Mouse (Mus musculus) heart, embryonic 15.5 days (tissue): ENCODE measurements around the gene Crocc. TPM values are rescaled to one million over a fixed set of nuclear protein-coding genes. Genes with fewer than 3 reads are reported as not detected.
A peak's percentile ranks its signal among the peaks of the same experiment; 100 is the strongest.

Experiments
- ATAC-seq: fragments of 200-750 bp; cut with Nextera tagmentation; replicated peaks from 2 replicates; pipeline ENCODE4 v1.8.0; 2017; ENCODE audit warnings: low read depth, moderate TSS enrichment; ENCODE audit not compliant: insufficient number of reproducible peaks, insufficient read depth, low FRiP score
- H3K27ac ChIP-seq: fragments of 300-500 bp; sonication (generic); 2 replicates; pipeline ENCODE4 v1.5.1; 2015; ENCODE audit warnings: mild to moderate bottlenecking, inconsistent platforms
- H3K27me3 ChIP-seq: fragments of 300-500 bp; sonication (generic); 2 replicates; pipeline ENCODE4 v1.6.1; 2015; ENCODE audit warnings: inconsistent platforms
- H3K36me3 ChIP-seq: fragments of 300-500 bp; sonication (generic); 2 replicates; pipeline ENCODE4 v1.6.1; 2015; ENCODE audit warnings: mild to moderate bottlenecking, inconsistent platforms
- H3K4me1 ChIP-seq: fragments of 300-500 bp; sonication (generic); replicated peaks from 2 replicates; pipeline ENCODE4 v1.6.1; 2015; ENCODE audit warnings: inconsistent platforms
- H3K4me2 ChIP-seq: fragments of 300-500 bp; sonication (generic); 2 replicates; pipeline ENCODE4 v1.6.1; 2015; ENCODE audit warnings: inconsistent platforms, mild to moderate bottlenecking, moderate library complexity
- H3K4me3 ChIP-seq: fragments of 300-500 bp; sonication (generic); 2 replicates; pipeline ENCODE4 v1.5.1; 2015; ENCODE audit warnings: mild to moderate bottlenecking, inconsistent platforms
- H3K9ac ChIP-seq: fragments of 300-500 bp; sonication (generic); 2 replicates; pipeline ENCODE4 v1.6.1; 2015; ENCODE audit warnings: mild to moderate bottlenecking, inconsistent platforms
- H3K9me3 ChIP-seq: fragments of 300-500 bp; sonication (generic); replicated peaks from 2 replicates; pipeline ENCODE4 v1.6.1; 2016; ENCODE audit warnings: inconsistent platforms
- WGBS: fragments of 180-500 bp; shearing (Covaris S2); methylation state at CpG from one replicate; pipeline ENCODE4 v1.1.7; 2015; ENCODE audit warnings: mixed read lengths; 5-methylcytosine and 5-hydroxymethylcytosine counted together
- polyA plus RNA-seq: library from polyadenylated mRNA; unstranded; fragments of >200 nt; fragmentation: Nextera tagmentation; extraction: Ambion mirVana; gene quantifications from 2 replicates; pipeline ENCODE4 v1.2.1, GENCODE M21; 2015

The Crocc gene
- polyA plus RNA-seq, 1 experiment from 2014 or later = 3.4 TPM

DNA sequence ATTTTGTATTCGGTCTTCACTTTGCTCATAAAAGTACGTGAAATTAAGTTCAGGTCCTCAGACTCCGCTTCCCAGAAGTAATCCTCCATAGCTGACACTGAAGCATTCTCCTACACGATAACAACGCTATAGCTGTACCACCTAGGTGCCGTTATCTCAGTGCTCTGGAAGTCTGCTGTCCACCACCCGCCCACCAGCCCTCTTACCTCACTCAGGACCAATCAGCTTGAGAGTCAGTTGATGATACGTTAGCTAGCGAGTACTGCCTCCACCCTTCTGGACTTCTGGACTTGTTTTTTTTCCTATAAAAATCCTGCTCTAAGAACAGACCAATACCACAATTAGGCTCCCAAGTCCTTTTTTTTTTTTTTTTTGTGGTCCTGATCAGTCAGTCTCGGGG, 26.5 kb upstream of the Crocc start:
- Histone ChIP-seq H3K9ac (no peak overlapping the region), H3K27ac (no peak overlapping the region), H3K4me2 (no peak overlapping the region), H3K9me3 (no peaks in the 10 kb centered on the region), H3K36me3 (no peaks in the 10 kb centered on the region), H3K4me1 (no peaks in the 10 kb centered on the region; the same call in 1 of the 2 replicates), H3K27me3 (no peaks in the 10 kb centered on the region), H3K4me3 (no peak overlapping the region)
- WGBS = 49% methylated on average over 10 of the region's 10 CpGs
- no peak for ATAC-seq

DNA sequence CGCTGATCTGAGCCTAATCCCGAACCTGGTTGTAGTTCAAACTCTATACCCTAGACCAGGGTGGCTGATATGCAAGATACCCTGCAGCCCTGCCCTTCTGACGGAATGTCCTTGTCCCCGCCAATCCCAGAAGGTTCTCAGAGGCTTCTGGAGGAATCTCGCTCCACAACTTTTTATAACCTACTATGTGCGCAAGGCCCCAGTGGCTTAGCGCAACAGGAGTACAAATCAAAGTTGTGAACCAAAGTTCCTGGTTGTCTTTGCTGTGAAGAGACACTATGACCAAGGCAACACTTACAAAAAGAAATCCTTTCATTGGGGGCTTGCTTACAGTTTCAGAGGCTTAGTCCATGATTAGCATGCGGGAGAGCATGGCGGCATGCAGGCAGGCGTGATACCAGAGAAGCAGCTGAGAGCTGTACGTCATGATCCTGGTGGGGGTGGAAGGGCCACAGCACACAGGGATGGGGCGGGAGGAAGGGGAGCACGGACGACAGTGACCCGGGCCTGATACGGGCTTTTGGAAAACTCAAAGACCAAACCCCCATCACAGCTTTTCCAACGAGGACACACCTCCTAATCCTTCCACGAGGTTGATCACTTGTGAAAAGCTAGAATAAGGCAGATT, 18.3 kb upstream of the Crocc start:
- H3K36me3 ChIP-seq = no peaks in the 10 kb centered on the region
- H3K27ac ChIP-seq = no peak overlapping the region
- no peak overlapping the region for H3K9ac ChIP-seq
- H3K27me3 ChIP-seq = no peaks in the 10 kb centered on the region
- H3K4me2 ChIP-seq = 0 out of 2 replicates have a peak overlapping the region, but pooled peaks have one; percentile 25
- peaks cover 36% of the 10 kb centered on the region for H3K4me1 ChIP-seq
- no peak for ATAC-seq
- peak overlapping the region; percentile 82 for H3K4me3 ChIP-seq
- H3K9me3 ChIP-seq = no peaks in the 10 kb centered on the region
- WGBS = 69% methylated on average over 18 of the region's 18 CpGs

DNA sequence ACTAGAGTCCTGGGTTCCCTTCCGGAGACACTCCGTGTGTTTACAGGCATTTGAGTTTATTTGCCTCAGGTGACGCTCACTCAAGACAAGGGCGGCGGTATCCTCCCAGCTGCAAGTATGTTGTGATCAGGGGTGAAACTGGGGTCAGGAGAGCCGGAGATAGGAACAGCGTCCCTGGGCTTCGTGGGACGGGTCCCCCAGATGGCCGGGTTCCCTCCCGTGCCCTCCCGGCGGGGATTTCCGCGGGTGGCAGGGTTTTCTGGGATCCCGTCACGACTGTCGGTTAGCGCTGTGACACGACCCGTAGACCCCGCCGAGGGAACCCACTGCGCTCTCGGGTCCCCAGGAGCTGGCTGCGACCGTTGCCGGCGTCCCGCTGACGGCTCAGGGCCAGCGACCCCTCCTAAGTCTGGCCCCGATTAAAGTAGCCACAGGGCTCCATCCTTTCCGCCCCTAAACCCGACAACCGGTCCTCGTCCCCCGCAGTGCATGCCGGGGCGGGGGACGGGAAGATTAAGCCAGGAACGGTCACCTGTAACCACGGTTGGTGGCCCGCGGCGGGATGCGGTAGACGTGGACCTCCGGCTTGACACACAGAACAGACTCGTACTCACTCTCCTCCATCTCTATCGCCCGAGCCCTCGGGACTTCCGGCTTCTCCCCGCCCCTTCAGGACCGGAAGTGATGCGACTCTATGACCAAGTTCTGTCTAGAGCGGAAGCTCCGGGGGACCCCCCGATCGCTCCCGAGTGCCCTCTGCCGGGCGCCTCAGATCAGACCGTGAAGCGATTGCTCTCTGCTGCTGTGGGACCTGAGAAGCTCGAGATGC, 17.5 kb upstream of the Crocc start, which contains the start of gene Necap2:
Gene Necap2 (minus strand): TSS at position 677 of the 829 bp plus-strand sequence.
- H3K27me3 ChIP-seq = no peaks in the 10 kb centered on the region
- H3K9me3 ChIP-seq = no peaks in the 10 kb centered on the region
- H3K4me3 ChIP-seq = peak within 1 kb of the TSS; percentile 82
- peak within 1 kb of the TSS; percentile 83 for H3K27ac ChIP-seq
- WGBS = under 1% methylated on average over 67 of the region's 67 CpGs
- H3K4me2 ChIP-seq = peak within 1 kb of the TSS; percentile 94
- H3K9ac ChIP-seq = peak within 1 kb of the TSS; percentile 88
- H3K36me3 ChIP-seq = peaks cover 4% of the 10 kb centered on the region; the same call in 1 of the 2 replicates
- peak; percentile 87 for ATAC-seq
- peaks cover 43% of the 10 kb centered on the region for H3K4me1 ChIP-seq

DNA sequence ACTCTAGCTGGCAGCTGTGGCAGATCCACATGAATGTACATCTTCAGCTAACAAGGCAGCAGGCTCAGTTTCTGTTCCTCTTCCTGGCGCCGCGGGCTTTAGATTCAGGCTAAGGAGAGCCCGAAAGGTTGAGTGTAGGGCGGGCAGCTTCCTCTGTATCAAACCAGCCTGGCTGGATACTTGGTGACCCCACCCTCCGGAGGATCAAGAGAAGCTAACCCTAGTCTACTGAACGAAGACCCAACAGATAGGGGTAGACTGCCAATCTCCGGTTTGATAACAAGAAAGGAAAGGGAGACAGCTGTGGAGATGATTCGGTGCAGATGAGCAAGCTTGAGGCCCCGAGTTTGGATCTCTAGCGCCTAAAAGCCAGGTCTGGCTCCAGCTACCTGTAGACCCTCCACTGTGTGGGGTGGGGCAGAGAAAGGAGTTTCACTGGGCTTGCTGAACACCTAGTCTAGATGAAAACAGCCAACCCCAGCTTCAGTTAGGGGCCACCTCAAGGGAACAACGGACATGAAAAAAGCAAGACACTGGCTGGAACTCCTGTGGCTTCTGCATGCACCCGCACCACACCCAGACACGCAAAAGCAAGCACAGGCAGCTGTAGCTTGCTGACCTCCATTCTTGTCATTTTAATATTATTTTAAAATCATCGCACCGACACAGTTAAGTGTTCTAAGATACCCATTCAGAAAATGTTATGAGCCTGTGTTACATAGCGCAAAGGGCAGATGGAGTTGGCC, 16.6 kb upstream of the Crocc start:
- WGBS = 65% methylated on average over 17 of the region's 17 CpGs
- H3K4me1 ChIP-seq = peaks cover 46% of the 10 kb centered on the region
- H3K4me3 ChIP-seq = peak overlapping the region; percentile 82
- H3K27me3 ChIP-seq = no peaks in the 10 kb centered on the region
- H3K4me2 ChIP-seq = peak overlapping the region; percentile 94
- H3K9me3 ChIP-seq = no peaks in the 10 kb centered on the region
- peak overlapping the region; percentile 83 for H3K27ac ChIP-seq
- H3K36me3 ChIP-seq = peaks cover 13% of the 10 kb centered on the region
- ATAC-seq = no peak
- peak overlapping the region; percentile 88; the same call in 1 of the 2 replicates for H3K9ac ChIP-seq

DNA sequence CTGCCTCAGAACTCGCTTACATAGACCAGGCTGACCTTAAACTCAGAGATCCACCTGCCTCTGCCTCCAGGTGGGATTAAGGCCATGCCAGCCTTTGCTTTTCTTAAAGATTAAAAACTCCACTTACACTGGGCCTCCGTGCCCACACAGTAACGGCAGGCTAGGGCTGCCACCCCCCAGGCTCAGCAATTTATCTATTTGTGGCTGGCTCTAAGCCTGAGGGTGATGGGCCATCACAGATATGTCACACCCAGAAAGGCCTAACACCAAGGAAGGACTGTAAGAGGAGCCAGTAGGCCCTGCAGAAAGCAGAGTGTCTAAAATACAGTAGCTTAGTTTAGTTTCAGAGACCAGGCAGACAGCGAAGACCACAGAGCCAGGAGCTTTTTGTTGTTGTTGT, 13.8 kb upstream of the Crocc start:
- no peak overlapping the region for H3K9ac ChIP-seq
- ATAC-seq = 0 out of 2 replicates have a peak, but pooled peaks have one; percentile 6
- 68% methylated on average over 4 of the region's 4 CpGs for WGBS
- peak overlapping the region; percentile 17 for H3K4me2 ChIP-seq
- no peak overlapping the region for H3K4me3 ChIP-seq
- peaks cover 53% of the 10 kb centered on the region for H3K4me1 ChIP-seq
- H3K9me3 ChIP-seq = no peaks in the 10 kb centered on the region
- peaks cover 36% of the 10 kb centered on the region for H3K36me3 ChIP-seq
- peak overlapping the region; percentile 85 for H3K27ac ChIP-seq
- H3K27me3 ChIP-seq = no peaks in the 10 kb centered on the region

DNA sequence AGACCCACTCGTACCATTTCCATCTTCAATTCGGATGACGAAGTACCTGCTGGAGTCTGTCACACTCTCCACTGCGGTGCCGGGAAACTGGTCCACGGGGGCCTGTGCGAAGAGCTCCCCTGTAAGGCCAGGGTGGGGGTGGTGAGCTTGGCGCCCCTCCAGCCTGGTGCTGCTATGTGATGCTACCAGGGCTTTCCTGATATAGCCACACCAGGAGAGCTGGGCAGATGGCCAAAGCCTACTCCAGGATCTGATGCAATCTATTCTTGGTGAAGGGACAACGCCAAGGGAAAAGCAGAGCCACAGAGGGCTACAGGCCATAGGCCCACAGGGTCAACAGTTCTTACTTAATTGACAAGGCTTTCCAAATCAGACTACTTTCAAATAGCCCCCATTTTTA, 13.3 kb upstream of the Crocc start:
- Histone ChIP-seq H3K27me3 (no peaks in the 10 kb centered on the region), H3K27ac (peak overlapping the region; percentile 85), H3K36me3 (peaks cover 41% of the 10 kb centered on the region), H3K9ac (no peak overlapping the region), H3K4me3 (no peak overlapping the region), H3K4me1 (peaks cover 57% of the 10 kb centered on the region), H3K9me3 (no peaks in the 10 kb centered on the region), H3K4me2 (peak overlapping the region; percentile 17)
- 46% methylated on average over 9 of the region's 9 CpGs for WGBS
- ATAC-seq = peak; percentile 50; the same call in 1 of the 2 replicates

DNA sequence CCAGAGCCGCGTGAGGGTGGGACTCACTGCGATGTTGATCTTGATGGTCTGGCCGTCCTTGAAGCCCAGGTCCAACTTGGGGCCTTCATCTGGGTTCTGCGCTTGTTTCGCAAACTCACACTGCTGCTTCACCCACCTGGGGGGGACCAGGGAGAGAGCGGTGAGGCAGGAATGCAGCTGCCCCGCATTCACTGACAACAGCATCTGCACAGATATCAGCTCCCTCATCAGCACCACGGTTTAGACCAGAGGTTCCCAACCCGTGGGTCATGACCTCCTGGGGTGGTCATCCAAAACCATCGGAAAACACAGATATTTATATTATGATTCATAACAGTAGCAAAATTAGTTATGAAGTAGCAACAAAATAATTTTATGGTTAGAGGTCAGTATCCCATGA, 12.2 kb upstream of the Crocc start:
- no peak for ATAC-seq
- 86% methylated on average over 11 of the region's 11 CpGs for WGBS
- Histone ChIP-seq H3K27me3 (no peaks in the 10 kb centered on the region), H3K4me3 (no peak overlapping the region), H3K27ac (no peak overlapping the region), H3K4me2 (no peak overlapping the region), H3K36me3 (peaks cover 53% of the 10 kb centered on the region), H3K9ac (no peak overlapping the region), H3K4me1 (peaks cover 67% of the 10 kb centered on the region), H3K9me3 (no peaks in the 10 kb centered on the region)

DNA sequence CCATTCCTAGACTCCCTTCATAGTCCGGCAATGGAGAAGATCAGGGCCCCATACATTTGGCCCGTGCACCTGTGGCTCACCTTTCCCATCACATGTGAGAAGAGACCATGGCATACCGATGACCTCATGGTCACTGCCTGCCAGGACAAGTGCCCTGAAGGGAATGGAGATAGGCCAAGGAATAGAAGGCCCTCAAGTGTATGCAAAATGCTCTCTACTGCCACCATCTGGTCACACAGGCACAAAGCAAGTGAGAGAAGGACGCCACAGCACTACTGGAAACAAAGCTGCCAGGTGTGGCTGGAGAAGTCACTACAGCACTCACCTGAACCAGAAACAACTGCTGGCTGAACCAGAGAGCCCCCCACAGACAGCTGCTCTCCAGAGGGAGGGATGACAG, 9.4 kb upstream of the Crocc start:
- 64% methylated on average over 4 of the region's 4 CpGs for whole genome bisulfite sequencing
- Histone ChIP-seq H3K4me1 (peaks cover 63% of the 10 kb centered on the region), H3K27me3 (no peaks in the 10 kb centered on the region), H3K9ac (no peak overlapping the region), H3K27ac (no peak overlapping the region), H3K4me3 (no peak overlapping the region), H3K9me3 (no peaks in the 10 kb centered on the region), H3K4me2 (no peak overlapping the region), H3K36me3 (peaks cover 74% of the 10 kb centered on the region)
- no peak for ATAC-seq

DNA sequence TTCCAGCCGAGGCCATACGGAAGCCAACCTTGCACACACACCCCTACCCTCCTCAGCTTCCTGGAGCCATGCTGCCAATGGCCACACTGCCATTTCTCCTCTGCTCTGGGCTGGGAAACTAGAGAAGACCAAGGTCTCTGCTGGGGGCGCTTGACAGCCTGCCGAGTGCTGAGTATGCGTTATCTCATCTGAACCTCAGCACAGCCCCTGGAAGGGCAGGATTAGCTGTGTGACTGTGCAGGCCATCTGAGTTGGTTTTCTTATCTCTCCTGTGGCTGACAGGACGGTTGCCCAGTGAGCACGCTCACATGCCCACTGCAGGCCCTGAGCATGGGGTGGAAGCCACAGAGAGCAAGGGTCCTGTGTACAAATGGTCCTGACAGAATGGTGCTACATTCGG, 8.3 kb upstream of the Crocc start:
- peak overlapping the region; percentile 44; the same call in 1 of the 2 replicates for H3K27ac ChIP-seq
- H3K4me3 ChIP-seq = no peak overlapping the region
- H3K36me3 ChIP-seq = peaks cover 74% of the 10 kb centered on the region
- no peaks in the 10 kb centered on the region for H3K27me3 ChIP-seq
- ATAC-seq = no peak
- H3K9me3 ChIP-seq = no peaks in the 10 kb centered on the region
- no peak overlapping the region for H3K4me2 ChIP-seq
- H3K4me1 ChIP-seq = peaks cover 58% of the 10 kb centered on the region
- no peak overlapping the region for H3K9ac ChIP-seq
- WGBS = 56% methylated on average over 8 of the region's 8 CpGs

DNA sequence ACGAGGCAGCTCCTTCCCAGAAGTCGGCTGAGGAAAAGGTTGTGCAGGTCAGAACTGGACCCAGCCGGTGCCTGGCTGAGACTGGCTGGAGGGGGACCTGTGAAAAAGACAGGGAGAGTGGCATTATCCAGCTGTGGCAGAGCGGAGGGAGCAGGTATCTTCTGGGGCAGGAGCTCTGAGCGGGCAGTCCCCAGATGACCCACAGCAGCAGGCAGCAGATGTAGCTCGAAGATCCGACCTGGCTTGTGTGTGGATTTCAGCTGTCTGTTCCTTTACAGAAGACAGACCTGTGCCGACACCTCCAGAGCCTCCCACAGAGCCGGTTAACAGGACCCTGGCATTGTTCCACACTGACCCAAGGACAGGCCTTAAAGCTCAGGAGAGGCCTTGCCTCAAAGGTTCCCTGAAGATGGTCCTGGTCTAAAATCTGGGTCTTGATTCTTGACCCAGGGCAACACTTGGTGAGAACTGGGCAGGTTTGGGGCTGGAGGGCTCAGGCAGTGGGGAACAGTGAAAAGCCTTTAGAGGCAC, 7.2 kb upstream of the Crocc start:
- Histone ChIP-seq H3K9ac (0 out of 2 replicates have a peak overlapping the region, but pooled peaks have one; percentile 6), H3K4me2 (no peak overlapping the region), H3K4me1 (peaks cover 48% of the 10 kb centered on the region), H3K9me3 (no peaks in the 10 kb centered on the region), H3K27ac (peak overlapping the region; percentile 58), H3K27me3 (no peaks in the 10 kb centered on the region), H3K4me3 (no peak overlapping the region), H3K36me3 (peaks cover 68% of the 10 kb centered on the region)
- 65% methylated on average over 9 of the region's 9 CpGs for WGBS
- no peak for ATAC-seq
